Mouse (Mus musculus) intestine, embryonic 15.5 days (tissue): ENCODE results near the gene Hmgb1. TPM values are rescaled to one million over a fixed set of nuclear protein-coding genes. Genes with fewer than 3 reads are reported as not detected.

ENCODE experiments used
- ATAC-seq: fragments of 200-750 bp; cut with Nextera tagmentation; 2 replicates; pipeline ENCODE4 v1.8.0; 2017; ENCODE audit warnings: moderate TSS enrichment, moderate library complexity
- H3K27ac ChIP-seq: fragments of 300-500 bp; sonication (generic); 2 replicates; pipeline ENCODE4 v1.5.1; 2015; ENCODE audit warnings: mild to moderate bottlenecking, inconsistent platforms
- H3K27me3 ChIP-seq: fragments of 300-500 bp; sonication (generic); replicated peaks from 2 replicates; pipeline ENCODE4 v1.6.1; 2015; ENCODE audit warnings: inconsistent platforms
- H3K36me3 ChIP-seq: fragments of 300-500 bp; sonication (generic); 2 replicates; pipeline ENCODE4 v1.6.1; 2015; ENCODE audit warnings: inconsistent platforms
- H3K4me1 ChIP-seq: fragments of 300-500 bp; sonication (generic); replicated peaks from 2 replicates; pipeline ENCODE4 v1.6.1; 2015; ENCODE audit warnings: inconsistent platforms
- H3K4me2 ChIP-seq: fragments of 300-500 bp; sonication (generic); replicated peaks from 2 replicates; pipeline ENCODE4 v1.6.1; 2015; ENCODE audit warnings: mild to moderate bottlenecking, inconsistent platforms
- H3K4me3 ChIP-seq: fragments of 300-500 bp; sonication (generic); replicated peaks from 2 replicates; pipeline ENCODE4 v1.5.1; 2015; ENCODE audit warnings: inconsistent platforms
- H3K9ac ChIP-seq: fragments of 300-500 bp; sonication (generic); 2 replicates; pipeline ENCODE4 v1.6.1; 2015; ENCODE audit warnings: inconsistent platforms
- H3K9me3 ChIP-seq: fragments of 300-500 bp; sonication (generic); 2 replicates; pipeline ENCODE4 v1.6.1; 2016; ENCODE audit warnings: inconsistent platforms
- WGBS: fragments of 180-500 bp; shearing (Covaris S2); methylation state at CpG from one replicate; pipeline ENCODE4 v1.1.7; 2015; 5-methylcytosine and 5-hydroxymethylcytosine counted together
- polyA plus RNA-seq: library from polyadenylated mRNA; unstranded; fragments of >200 nt; fragmentation: Nextera tagmentation; extraction: Ambion mirVana; gene quantifications from 2 replicates; pipeline ENCODE4 v1.2.1, GENCODE M21; 2015

Hmgb1 gene
- polyA plus RNA-seq, 1 experiment from 2014 or later = 1,306 TPM

DNA sequence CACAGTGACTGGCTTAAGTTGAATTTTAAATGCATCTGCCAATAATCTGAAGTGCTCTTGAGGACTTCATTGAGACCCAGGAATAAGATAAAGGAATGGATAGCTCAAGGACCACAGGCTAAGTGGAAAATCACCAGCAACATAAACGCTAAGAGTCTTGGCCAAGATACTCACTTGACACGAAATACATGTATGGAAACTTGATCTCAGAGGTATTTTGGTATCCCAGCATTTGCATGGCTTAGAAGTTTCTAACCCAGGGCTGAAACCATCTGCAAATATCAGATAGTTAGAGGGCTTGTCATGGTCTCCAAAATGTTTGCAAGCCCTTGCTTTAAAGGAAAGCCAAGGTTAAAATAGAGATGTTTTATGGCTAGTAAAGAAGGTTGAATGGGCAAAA is 94.4 kb downstream of the Hmgb1 start:
- no peak overlapping the region for H3K4me2 ChIP-seq
- H3K27ac ChIP-seq = no peak overlapping the region
- ATAC-seq = no peak
- no peaks in the 10 kb centered on the region for H3K27me3 ChIP-seq
- H3K36me3 ChIP-seq = no peaks in the 10 kb centered on the region
- H3K9me3 ChIP-seq = no peaks in the 10 kb centered on the region
- 76% methylated on average over 2 of the region's 2 CpGs for WGBS
- no peak overlapping the region for H3K4me3 ChIP-seq
- H3K4me1 ChIP-seq = no peaks in the 10 kb centered on the region
- no peak overlapping the region for H3K9ac ChIP-seq

DNA sequence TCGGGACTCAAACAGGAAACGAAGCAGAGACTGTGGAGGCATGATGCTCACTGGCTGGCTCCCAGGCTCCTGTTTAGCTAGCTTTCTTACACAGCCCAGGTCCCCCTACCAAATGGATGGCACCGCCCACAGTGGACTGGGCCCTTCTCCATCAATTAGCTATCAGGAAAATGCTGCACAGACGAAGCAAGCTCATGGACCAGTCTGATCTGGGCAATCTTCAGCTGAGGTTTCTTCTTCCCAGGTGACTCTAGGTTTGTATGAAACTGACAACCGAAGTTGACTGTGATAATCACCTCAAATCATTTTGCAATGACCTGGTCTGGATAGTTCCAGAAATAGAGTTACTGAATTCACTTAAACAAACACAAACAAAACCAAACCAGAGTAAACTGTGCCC is 94.8 kb downstream of the Hmgb1 start:
- Histone ChIP-seq H3K4me3 (no peak overlapping the region), H3K27ac (no peak overlapping the region), H3K4me1 (no peaks in the 10 kb centered on the region), H3K4me2 (no peak overlapping the region), H3K9me3 (no peaks in the 10 kb centered on the region), H3K36me3 (no peaks in the 10 kb centered on the region), H3K9ac (no peak overlapping the region), H3K27me3 (no peaks in the 10 kb centered on the region)
- ATAC-seq = no peak
- 81% methylated on average over 5 of the region's 5 CpGs for WGBS

DNA sequence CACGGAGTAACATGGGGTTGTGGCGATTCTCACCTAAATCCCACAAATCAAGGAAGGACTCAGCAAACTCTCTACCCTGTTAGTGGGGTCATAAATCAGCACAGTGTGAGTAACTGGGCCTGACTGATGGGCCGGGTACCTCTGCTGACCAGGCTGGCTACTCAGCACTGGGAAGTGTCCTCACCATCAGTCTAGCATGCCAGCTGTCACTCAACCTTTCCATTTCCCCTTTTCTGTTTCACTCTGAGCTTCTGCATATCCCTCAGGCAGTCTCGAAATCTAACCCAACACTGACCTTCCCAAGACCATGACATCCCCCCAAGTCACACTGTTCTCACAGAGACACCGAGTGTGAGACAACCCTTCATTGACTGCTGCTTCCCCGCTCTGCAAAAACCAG is 95.4 kb downstream of the Hmgb1 start:
- H3K4me1 ChIP-seq = no peaks in the 10 kb centered on the region
- no peak overlapping the region for H3K27ac ChIP-seq
- no peak for ATAC-seq
- H3K9me3 ChIP-seq = no peaks in the 10 kb centered on the region
- no peak overlapping the region for H3K4me2 ChIP-seq
- no peaks in the 10 kb centered on the region for H3K36me3 ChIP-seq
- WGBS = 80% methylated on average over 6 of the region's 6 CpGs
- no peaks in the 10 kb centered on the region for H3K27me3 ChIP-seq
- H3K9ac ChIP-seq = no peak overlapping the region
- H3K4me3 ChIP-seq = no peak overlapping the region

DNA sequence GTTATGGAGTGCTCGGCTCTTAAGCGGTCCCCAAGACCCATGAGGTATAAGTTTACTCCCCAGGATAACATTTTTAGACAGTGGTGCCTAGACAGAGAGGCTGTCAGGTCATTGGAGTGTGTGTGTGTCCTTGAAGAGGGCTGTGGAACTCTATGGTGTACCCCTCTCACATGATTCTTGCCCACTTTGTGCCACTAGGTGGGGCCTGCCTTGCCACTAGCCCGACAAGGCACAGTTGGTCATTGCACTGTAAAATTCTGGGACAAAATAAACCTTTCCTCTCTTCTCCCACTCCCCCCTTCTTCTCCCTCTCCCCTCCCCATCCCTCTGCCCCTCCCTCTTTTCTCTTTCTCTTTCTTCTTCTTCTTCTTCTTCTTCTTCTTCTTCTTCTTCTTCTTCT is 96.1 kb downstream of the Hmgb1 start:
- no peak overlapping the region for H3K27ac ChIP-seq
- no peak overlapping the region for H3K4me2 ChIP-seq
- H3K9me3 ChIP-seq = no peaks in the 10 kb centered on the region
- no peak overlapping the region for H3K9ac ChIP-seq
- H3K4me3 ChIP-seq = no peak overlapping the region
- H3K36me3 ChIP-seq = no peaks in the 10 kb centered on the region
- WGBS = 73% methylated on average over 3 of the region's 3 CpGs
- ATAC-seq = no peak
- H3K4me1 ChIP-seq = no peaks in the 10 kb centered on the region
- no peaks in the 10 kb centered on the region for H3K27me3 ChIP-seq

DNA sequence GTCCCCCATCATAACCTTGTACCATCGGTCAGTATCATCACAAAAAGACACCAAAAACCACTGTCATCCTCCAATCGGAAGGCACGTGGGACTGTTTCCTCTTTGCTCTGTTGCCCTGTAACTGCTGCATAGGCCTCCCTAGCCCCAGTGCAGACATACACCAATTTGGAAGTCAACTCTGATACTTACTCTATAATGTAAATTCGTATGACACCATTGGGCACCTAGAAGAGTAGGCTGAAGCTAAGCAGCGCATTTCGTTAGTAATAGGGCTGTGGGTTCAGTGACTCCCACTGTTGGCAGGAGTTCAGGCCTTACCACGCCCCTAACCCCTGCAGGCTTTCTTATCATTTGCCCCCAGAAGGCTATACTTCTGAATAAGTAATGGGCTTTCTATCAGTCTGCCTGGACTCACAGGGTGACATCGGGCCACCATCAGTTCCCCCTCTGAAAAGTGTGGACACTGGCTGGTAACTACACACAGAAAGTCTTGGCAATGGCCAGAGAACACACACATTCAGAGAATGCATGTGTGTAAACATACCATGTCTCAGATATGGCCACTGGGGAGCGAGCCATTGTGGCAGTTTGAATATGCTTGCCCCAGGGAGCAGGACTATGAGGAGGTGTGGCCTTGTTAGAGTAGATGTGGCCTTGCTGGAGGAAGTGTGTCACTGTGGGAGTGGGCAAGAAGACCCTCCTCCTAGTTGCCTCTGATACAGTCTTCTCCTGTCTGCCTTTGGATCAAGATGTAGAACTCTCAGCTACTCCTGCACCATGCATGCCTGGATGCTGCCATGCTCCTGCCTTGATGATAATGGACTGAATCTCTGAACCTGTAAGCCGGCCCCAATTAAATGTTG is 97.7 kb downstream of the Hmgb1 start:
- H3K4me1 ChIP-seq = no peaks in the 10 kb centered on the region
- H3K4me2 ChIP-seq = no peak overlapping the region
- H3K27me3 ChIP-seq = no peaks in the 10 kb centered on the region
- H3K36me3 ChIP-seq = no peaks in the 10 kb centered on the region
- no peaks in the 10 kb centered on the region for H3K9me3 ChIP-seq
- no peak overlapping the region for H3K9ac ChIP-seq
- no peak overlapping the region for H3K27ac ChIP-seq
- no peak for ATAC-seq
- H3K4me3 ChIP-seq = no peak overlapping the region
- WGBS = 92% methylated on average over 10 of the region's 10 CpGs

DNA sequence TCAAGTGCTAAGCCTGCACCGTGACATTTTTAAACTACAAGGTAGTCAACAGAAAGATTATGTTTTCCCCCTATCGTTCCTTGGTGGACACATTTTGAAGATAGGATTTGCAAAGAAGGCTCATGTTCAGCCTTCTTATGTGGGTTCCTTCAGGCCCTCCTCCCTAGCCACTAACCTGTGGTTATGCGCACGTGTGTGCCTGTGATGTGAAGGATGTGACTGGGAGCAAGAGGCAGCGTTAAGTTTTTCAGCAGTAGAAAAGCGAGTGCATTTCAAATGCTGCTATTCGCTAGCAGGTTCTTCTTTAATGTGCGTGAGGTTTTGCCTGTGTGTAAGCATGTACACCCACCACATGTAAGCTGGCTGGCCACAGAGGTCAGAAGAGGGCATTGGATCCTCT is 103.8 kb downstream of the Hmgb1 start:
- Histone ChIP-seq H3K9ac (no peak overlapping the region), H3K27me3 (no peaks in the 10 kb centered on the region), H3K4me1 (peaks cover 9% of the 10 kb centered on the region; the same call in 1 of the 2 replicates), H3K4me2 (no peak overlapping the region), H3K36me3 (no peaks in the 10 kb centered on the region), H3K27ac (no peak overlapping the region), H3K4me3 (no peak overlapping the region), H3K9me3 (no peaks in the 10 kb centered on the region)
- 86% methylated on average over 8 of the region's 8 CpGs for WGBS
- no peak for ATAC-seq

DNA sequence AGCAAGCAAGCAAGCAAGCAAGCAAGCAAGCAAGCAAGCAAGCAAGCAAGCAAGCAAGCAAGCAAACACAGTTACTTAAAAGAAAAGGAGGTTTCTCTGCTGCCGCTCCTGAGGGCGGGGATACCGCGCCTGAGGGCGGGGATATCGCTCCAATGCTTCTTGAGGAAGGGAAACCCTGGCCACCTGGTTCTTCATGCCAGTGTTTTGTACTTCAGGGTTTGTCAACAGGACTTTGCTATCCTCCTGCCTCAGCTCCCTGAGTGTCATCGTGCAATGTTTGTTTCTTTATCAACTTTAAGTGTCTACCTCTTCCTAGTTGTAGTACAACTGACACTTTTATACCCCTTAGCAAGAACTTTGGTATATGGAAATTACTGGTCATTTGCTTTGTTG is 104.5 kb downstream of the Hmgb1 start:
- no peak for ATAC-seq

DNA sequence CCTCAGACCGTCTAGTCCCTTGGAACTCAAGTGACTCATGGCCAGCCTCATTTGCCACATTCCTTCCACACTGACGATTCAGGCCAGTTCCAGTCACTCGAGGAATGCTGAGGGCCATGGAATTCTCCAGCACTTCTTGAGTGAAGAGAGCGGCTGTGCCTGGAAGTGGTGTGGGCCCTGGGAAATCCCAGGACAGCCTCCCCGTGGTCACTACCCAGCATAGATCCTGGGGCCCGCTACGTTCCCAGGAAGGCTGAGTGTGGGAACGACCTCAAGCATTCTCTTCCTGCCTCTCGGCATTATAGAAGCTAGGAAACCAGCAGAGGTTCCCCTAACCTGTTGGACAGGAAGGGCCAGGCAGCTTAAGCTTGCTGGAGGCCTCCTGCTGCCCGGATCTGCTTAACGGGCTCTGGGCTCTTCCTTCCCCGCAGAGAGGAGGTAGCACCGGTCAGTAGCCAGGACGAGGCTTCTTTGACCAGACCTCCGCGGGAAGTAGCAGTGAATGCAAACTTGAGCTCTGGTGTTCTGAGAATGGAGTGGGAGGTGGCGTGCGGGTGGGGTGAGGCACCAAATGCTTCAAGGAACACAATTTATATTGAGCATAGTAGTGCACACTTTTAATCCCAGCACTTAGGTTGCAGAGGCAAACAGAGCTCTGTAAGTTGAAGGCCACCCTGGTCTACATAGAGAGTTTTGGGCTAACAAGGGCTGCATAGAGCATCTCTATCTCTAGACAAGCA is 105.1 kb downstream of the Hmgb1 start:
- Histone ChIP-seq H3K4me1 (peaks cover 9% of the 10 kb centered on the region; the same call in 1 of the 2 replicates), H3K27ac (no peak overlapping the region), H3K9ac (no peak overlapping the region), H3K4me2 (peak overlapping the region; percentile 35), H3K4me3 (no peak overlapping the region), H3K27me3 (no peaks in the 10 kb centered on the region), H3K9me3 (no peaks in the 10 kb centered on the region), H3K36me3 (no peaks in the 10 kb centered on the region)
- WGBS = 15% methylated on average over 18 of the region's 18 CpGs
- ATAC-seq = peak; percentile 59

More for the DNA sequence above, 104.5 kb downstream of the Hmgb1 start:
- WGBS = 56% methylated on average over 7 of the region's 7 CpGs
- Histone ChIP-seq H3K4me1 (peaks cover 9% of the 10 kb centered on the region; the same call in 1 of the 2 replicates), H3K4me2 (peak overlapping the region; percentile 35), H3K9me3 (no peaks in the 10 kb centered on the region), H3K27ac (no peak overlapping the region), H3K9ac (no peak overlapping the region), H3K4me3 (no peak overlapping the region), H3K27me3 (no peaks in the 10 kb centered on the region), H3K36me3 (no peaks in the 10 kb centered on the region)

DNA sequence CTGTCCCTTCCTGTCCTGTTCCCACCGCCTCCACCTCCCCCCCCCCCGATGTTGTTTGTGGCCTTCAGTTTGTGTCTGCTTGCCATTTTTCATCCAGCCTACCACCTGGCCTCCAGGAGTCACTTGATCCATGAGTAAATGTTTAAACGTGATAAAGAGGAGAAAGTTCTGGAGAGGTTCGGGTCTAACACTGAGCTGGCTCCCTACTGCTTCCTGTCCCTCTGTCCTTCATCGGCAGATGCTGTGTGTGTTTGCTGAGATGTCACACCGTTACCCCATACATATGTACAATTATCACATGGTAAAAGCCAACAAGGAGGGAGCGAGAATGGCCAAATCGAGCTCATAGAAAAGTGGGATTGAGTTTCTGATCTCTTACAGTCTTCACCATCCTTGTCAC is 107.2 kb downstream of the Hmgb1 start:
- Histone ChIP-seq H3K9ac (no peak overlapping the region), H3K4me3 (no peak overlapping the region), H3K36me3 (no peaks in the 10 kb centered on the region), H3K4me1 (peaks cover 9% of the 10 kb centered on the region; the same call in 1 of the 2 replicates), H3K9me3 (no peaks in the 10 kb centered on the region), H3K4me2 (no peak overlapping the region), H3K27ac (no peak overlapping the region), H3K27me3 (no peaks in the 10 kb centered on the region)
- no peak for ATAC-seq
- WGBS = 73% methylated on average over 8 of the region's 8 CpGs

DNA sequence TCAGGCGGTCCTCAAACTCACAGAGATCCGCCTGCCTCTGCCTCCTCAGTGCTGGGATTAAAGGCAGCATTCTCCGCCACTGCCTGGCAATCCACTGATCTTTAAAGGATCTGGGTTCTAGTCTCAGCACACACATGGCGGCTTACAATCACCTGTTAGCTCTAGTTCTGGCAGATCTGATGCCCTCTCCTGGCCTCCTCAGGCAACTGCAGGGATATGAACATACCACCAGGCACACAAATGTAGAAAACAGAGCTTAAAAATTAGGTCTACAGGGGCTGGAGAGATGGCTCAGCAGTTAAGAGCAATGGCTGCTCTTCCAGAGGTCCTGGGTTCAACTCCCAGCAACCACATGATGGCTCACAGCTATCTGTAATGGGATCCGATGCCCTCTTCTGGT is 112.7 kb downstream of the Hmgb1 start:
- H3K4me3 ChIP-seq = no peak overlapping the region
- H3K27ac ChIP-seq = no peak overlapping the region
- no peaks in the 10 kb centered on the region for H3K36me3 ChIP-seq
- no peaks in the 10 kb centered on the region for H3K9me3 ChIP-seq
- no peak for ATAC-seq
- no peak overlapping the region for H3K9ac ChIP-seq
- H3K4me2 ChIP-seq = no peak overlapping the region
- no peaks in the 10 kb centered on the region for H3K4me1 ChIP-seq
- H3K27me3 ChIP-seq = no peaks in the 10 kb centered on the region
- 95% methylated on average over 5 of the region's 5 CpGs for WGBS

DNA sequence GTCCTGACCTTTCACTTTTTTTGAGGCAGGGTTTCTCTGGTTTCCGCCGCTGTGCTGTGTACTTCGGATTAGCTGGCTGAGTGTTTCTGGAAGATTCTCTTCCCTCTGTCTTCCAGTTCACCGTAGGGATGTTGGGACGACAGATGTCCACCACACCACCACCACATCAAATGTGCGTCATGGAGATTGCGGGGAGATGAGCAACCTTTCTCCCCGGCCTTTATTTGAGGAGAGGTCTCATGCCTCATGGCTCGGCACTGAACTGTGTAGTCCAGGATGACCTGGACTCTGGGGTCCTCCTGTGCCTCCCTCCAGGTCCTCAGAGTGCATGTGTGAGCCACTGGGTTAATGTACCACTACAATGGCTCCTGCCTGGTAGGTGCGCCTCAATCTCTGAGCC is 115.5 kb downstream of the Hmgb1 start:
- no peak for ATAC-seq
- H3K27me3 ChIP-seq = no peaks in the 10 kb centered on the region
- 94% methylated on average over 10 of the region's 10 CpGs for WGBS

DNA sequence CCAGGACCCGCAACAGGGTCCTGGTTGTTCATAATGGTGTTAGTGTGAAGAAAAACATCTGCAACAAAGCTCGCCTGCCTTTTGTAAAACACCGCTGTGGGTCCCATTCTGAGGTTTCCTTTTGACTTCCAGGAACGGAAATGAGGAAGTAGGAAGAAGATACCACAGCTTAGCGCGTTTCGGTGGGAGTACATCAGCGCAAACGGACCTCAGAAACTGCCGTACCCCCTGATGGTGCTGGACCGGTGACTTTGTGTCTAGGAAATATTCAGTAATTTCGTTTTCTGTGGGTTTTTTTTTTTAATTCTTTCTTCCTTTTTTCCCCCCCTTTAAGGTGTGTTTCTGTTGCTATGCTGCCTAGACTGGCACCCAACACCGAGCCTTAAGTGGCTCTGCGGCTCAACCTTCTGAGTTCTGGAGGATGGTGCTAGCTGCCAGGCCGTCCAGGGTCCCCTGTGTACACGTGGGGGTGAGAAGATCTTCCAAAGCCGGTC is 116.0 kb downstream of the Hmgb1 start:
- no peak for ATAC-seq
- no peaks in the 10 kb centered on the region for H3K4me1 ChIP-seq
- no peak overlapping the region for H3K4me2 ChIP-seq
- H3K9me3 ChIP-seq = no peaks in the 10 kb centered on the region
- H3K27me3 ChIP-seq = no peaks in the 10 kb centered on the region
- no peak overlapping the region for H3K9ac ChIP-seq
- no peaks in the 10 kb centered on the region for H3K36me3 ChIP-seq
- 84% methylated on average over 17 of the region's 17 CpGs for WGBS
- no peak overlapping the region for H3K27ac ChIP-seq
- H3K4me3 ChIP-seq = no peak overlapping the region

More for the DNA sequence above, 115.5 kb downstream of the Hmgb1 start:
- Histone ChIP-seq H3K27ac (no peak overlapping the region), H3K4me1 (no peaks in the 10 kb centered on the region), H3K9me3 (no peaks in the 10 kb centered on the region), H3K9ac (no peak overlapping the region), H3K36me3 (no peaks in the 10 kb centered on the region), H3K4me2 (no peak overlapping the region), H3K4me3 (no peak overlapping the region)
